Mouse (Mus musculus): Measurements from ENCODE around the gene Mab21l2.

- no peak for TF ChIP-seq CTCF (IDR thresholded peaks at IDR 0.05)
- no peak for TF ChIP-seq EP300 (IDR thresholded peaks at IDR 0.05)
These were observed 7.3 kb downstream of the Mab21l2 start for GRCm38 (mm10) chr3:86541074-86541614.
